Mouse (Mus musculus) colon, adult 2 months (tissue): ENCODE results near the gene Ablim1. TPM values are rescaled to one million over a fixed set of nuclear protein-coding genes. Genes with fewer than 3 reads are reported as not detected.

Source experiments
- polyA plus RNA-seq: library from polyadenylated mRNA; depleted of rRNA; stranded (reverse); fragments of >200 nt; gene quantifications from 2 replicates; pipeline ENCODE4 v1.2.3, GENCODE M21; 2012; rRNA removed

The Ablim1 gene
- 37.0 and 40.3 TPM in 2 replicates for polyA plus RNA-seq

DNA sequence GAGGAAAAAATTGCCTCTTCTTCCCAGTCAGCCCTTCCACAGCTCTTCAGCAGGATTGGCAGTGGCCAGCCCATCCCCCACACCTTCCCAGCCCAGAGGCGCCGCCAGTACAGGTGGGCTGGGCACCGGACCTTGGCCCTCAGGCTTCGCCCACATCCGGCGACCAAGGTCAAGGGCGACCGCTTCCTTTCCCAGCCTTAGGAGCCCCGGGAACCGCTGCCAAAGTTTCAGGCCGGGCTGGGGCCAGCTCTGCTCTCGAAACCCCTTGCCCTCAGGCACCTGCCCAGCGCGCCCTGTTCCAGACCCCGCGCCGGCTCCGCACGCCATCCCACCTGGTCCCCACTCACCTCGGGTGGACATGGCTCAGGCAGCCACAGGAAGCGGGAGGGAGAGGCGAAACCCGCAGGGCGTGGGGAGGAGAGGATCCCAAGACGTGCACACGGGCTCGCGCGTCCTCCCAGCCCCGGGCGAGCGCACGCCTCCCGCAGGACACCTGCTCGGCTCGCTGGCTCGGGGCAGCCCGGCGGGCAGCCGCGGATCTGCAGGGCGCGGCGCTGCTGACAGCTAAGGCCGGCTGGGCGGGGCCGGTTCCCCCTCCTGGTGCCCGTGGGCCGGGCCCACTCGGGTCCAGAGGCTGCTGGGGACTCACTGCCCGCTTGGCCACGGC, at the start of gene Ablim1:
Ablim1 (minus strand) TSS at position 574 of the 667 bp plus-strand sequence.

GRCm38 (mm10) chr19:57360341-57361130, 45.8 kb upstream of the Ablim1 start, which contains the start of gene Fam160b1:
TSS of gene Fam160b1 (plus strand) at chr19:57360680.

DNA sequence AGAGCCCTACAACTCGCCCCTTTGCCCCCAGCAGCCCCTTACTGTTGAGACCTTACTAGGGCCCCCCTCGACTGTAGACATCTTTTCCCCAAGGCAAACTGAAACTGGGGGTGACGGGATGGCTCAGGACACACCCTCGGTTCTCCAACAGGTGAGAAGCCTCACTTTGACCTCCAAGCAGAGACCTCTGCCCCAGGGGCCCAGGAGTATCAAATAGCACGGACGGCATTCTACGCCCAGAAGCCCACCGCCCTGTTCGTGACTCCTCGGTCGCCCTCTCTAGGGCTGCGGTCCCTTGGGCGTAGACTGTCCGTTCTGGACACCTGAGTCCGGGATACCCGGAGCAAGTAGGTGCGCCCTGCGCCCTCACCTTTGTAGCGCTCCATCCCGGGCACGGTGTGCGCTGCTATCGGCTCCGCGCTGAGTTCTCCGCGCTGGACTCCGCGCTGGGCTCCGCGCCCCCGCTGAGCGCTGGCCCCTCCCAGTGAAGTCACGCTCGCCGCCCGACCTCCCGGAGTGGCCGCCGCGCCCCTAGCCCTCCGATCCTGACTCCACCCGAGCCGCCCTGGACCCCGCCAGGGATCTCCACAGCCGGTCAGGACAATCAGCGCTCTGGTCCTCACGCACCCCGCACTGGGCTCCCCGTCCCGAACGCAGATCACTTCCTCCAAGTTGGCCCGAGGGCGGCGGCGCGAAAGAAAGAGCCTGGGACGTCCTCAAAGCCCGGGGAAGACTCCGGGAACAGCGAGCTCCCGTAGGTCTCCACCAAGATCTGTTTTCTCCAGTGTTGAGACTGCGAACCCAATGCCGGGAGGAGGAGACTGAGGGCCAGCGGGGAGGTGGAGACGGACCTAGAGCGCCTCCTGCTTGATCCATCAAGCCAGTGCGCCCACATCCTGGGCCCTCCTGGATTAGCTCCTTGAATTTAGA, 306.7 kb downstream of the Ablim1 start, which contains the start of gene Afap1l2:
Afap1l2 (minus strand) TSS at position 448 of the 930 bp plus-strand sequence.

Other genes with a start within 250 kb of the Ablim1 start
- gene Fam160b1, start 45.8 kb upstream of the Ablim1 start, polyA plus RNA-seq: 7.1 and 8.1 TPM in 2 replicates
- 3.1 and 4.5 TPM in 2 replicates for gene Trub1, start 138.0 kb upstream of the Ablim1 start, polyA plus RNA-seq